Mouse (Mus musculus) cerebellum, adult 9-10 months (tissue): ENCODE measurements around the gene Dnajc30.
"Not testable (repeated sequence)": the region's sequence is repeated elsewhere in the genome, so short reads cannot be mapped to it uniquely, and the experiment has no call there.

ENCODE experiments used
- DNase-seq: peaks from one replicate; pipeline ENCODE4 v3.0.0; 2022

The Dnajc30 gene

GRCm38 (mm10) chr5:135063629-135064381 is at the start of gene Dnajc30:
Gene Dnajc30, plus strand, starts transcription at chr5:135064202.
- DNase-seq, result peak; percentile 97

GRCm38 (mm10) chr5:135015497-135015896 is 48.5 kb upstream of the Dnajc30 start:
- DNase-seq, result peak; percentile 90

GRCm38 (mm10) chr5:135016224-135016759 is 47.7 kb upstream of the Dnajc30 start:
- no peak for DNase-seq

GRCm38 (mm10) chr5:135021814-135022213 is 42.2 kb upstream of the Dnajc30 start:
- DNase-seq, result peak; percentile 94

GRCm38 (mm10) chr5:135023344-135024173 is 40.4 kb upstream of the Dnajc30 start, which contains the start of gene Stx1a:
Gene Stx1a, plus strand, starts transcription at chr5:135023482.
- DNase-seq, result peak; percentile 26

GRCm38 (mm10) chr5:135024665-135025224 is 39.3 kb upstream of the Dnajc30 start:
- DNase-seq, result no peak

GRCm38 (mm10) chr5:135025899-135026298 is 38.1 kb upstream of the Dnajc30 start:
- DNase-seq, result no peak

- peak; percentile 72 for DNase-seq
These were observed 34.8 kb upstream of the Dnajc30 start for GRCm38 (mm10) chr5:135029007-135029854.

GRCm38 (mm10) chr5:135032581-135032980 is 31.4 kb upstream of the Dnajc30 start:
- no peak for DNase-seq

- no peak for DNase-seq
These were observed 29.4 kb upstream of the Dnajc30 start for GRCm38 (mm10) chr5:135034593-135034992.

GRCm38 (mm10) chr5:135035608-135036359 is 28.2 kb upstream of the Dnajc30 start:
- no peak for DNase-seq

GRCm38 (mm10) chr5:135037946-135038345 is 26.1 kb upstream of the Dnajc30 start:
- no peak for DNase-seq

- no peak for DNase-seq
These were observed 24.5 kb upstream of the Dnajc30 start for GRCm38 (mm10) chr5:135039541-135039940.

GRCm38 (mm10) chr5:135040059-135040458 is 23.9 kb upstream of the Dnajc30 start:
- DNase-seq, result no peak

- no peak for DNase-seq
These were observed 23.2 kb upstream of the Dnajc30 start for GRCm38 (mm10) chr5:135040777-135041176.

GRCm38 (mm10) chr5:135042105-135042788 is 21.8 kb upstream of the Dnajc30 start:
- DNase-seq, result no peak

- no peak for DNase-seq
These were observed 19.4 kb upstream of the Dnajc30 start for GRCm38 (mm10) chr5:135044575-135044974.

GRCm38 (mm10) chr5:135048539-135048938 is 15.5 kb upstream of the Dnajc30 start:
- no peak for DNase-seq

- DNase-seq, result not testable (repeated sequence)
These were observed 14.7 kb upstream of the Dnajc30 start for GRCm38 (mm10) chr5:135049268-135049667.

- DNase-seq, result no peak
These were observed 10.6 kb upstream of the Dnajc30 start for GRCm38 (mm10) chr5:135053356-135053755.

- no peak for DNase-seq
These were observed 372 bp downstream of the Dnajc30 start for GRCm38 (mm10) chr5:135064382-135064766.
